Mouse (Mus musculus) gastrocnemius, adult 2 months (tissue): ENCODE results near the gene Dynlt3. TPM values are rescaled to one million over a fixed set of nuclear protein-coding genes. Genes with fewer than 3 reads are reported as not detected.
"Not testable (repeated sequence)": the region's sequence is repeated elsewhere in the genome, so short reads cannot be mapped to it uniquely, and the experiment has no call there.

Source experiments
- DNase-seq: peaks from one replicate; pipeline ENCODE4 v3.0.0; 2022
- H3K27ac ChIP-seq: fragments of 200-600 bp; 2 replicates; pipeline ENCODE4 v1.8.1; 2022; ENCODE audit warnings: mild to moderate bottlenecking
- H3K4me3 ChIP-seq: fragments of 200-600 bp; 2 replicates; pipeline ENCODE4 v1.8.1; 2022; ENCODE audit warnings: mild to moderate bottlenecking, moderate library complexity
- CTCF ChIP-seq: fragments of 200-600 bp; IDR thresholded peaks from 2 replicates; pipeline ENCODE4 v1.8.1; 2022; ENCODE audit warnings: antibody characterized with exemption, mild to moderate bottlenecking, moderate library complexity
- intact Hi-C: fragments of 180-260 bp; cut with DNase I; formaldehyde crosslinking; loops from one replicate; pipeline ENCODE4 v1.15.1; 2025
- long read RNA-seq, 2 experiments: library from polyadenylated mRNA; stranded (forward); transcript quantifications; one replicate each; pipeline ENCODE4 v2.0.0; 2021
- total RNA-seq, 2 experiments: library from RNA; stranded (reverse); gene quantifications; 2 replicates each; pipeline ENCODE4 v1.2.3; 2021

Dynlt3 gene
- total RNA-seq: 10 to 100 TPM; 50.1 to 79.2 TPM
- long read RNA-seq, experiment 1, transcript Dynlt3-201 (5 exons, 2,176 nt): major isoform, 51 of 70 reads
- long read RNA-seq, experiment 1, partial matches to known transcripts: 1 of 70 reads
- long read RNA-seq, experiment 1, other reads (novel, unspliced or antisense): 17 of 70 reads
- long read RNA-seq, experiment 2, transcript Dynlt3-201 (5 exons, 2,176 nt): major isoform, 40 of 46 reads
- long read RNA-seq, experiment 2, partial matches to known transcripts: 0 of 46 reads
- long read RNA-seq, experiment 2, other reads (novel, unspliced or antisense): 6 of 46 reads

- H3K27ac ChIP-seq: peak within 1 kb of the TSS; percentile 90
- TF ChIP-seq CTCF: no peak
- H3K4me3 ChIP-seq: peak within 1 kb of the TSS; percentile 83
- DNase-seq: peak; percentile 87
- intact Hi-C loops: no loop called here
These were observed at the start of gene Dynlt3 for GRCm38 (mm10) chrX:9662391-9663111. Dynlt3 (minus strand) TSS chrX:9663003.

- no peak for DNase-seq
- no peak overlapping the region for H3K27ac ChIP-seq
- intact Hi-C loops: no loop called here
- H3K4me3 ChIP-seq: no peak overlapping the region
- TF ChIP-seq CTCF: no peak
These were observed 37.0 kb upstream of the Dynlt3 start for GRCm38 (mm10) chrX:9699815-9700214.

GRCm38 (mm10) chrX:9695997-9696396, 33.2 kb upstream of the Dynlt3 start:
- no peak overlapping the region for H3K4me3 ChIP-seq
- TF ChIP-seq CTCF: no peak
- DNase-seq: no peak
- intact Hi-C loops: no loop called here
- no peak overlapping the region for H3K27ac ChIP-seq

- intact Hi-C loops: no loop called here
- no peak overlapping the region for H3K4me3 ChIP-seq
- DNase-seq: no peak
These were observed 9.2 kb upstream of the Dynlt3 start for GRCm38 (mm10) chrX:9672040-9672439.

GRCm38 (mm10) chrX:9671418-9671817, 8.6 kb upstream of the Dynlt3 start:
- DNase-seq: no peak
- no peak for TF ChIP-seq CTCF
- H3K4me3 ChIP-seq: no peak overlapping the region
- H3K27ac ChIP-seq: no peak overlapping the region
- intact Hi-C loops: no loop called here

More at GRCm38 (mm10) chrX:9672040-9672439, 9.2 kb upstream of the Dynlt3 start:
- no peak for TF ChIP-seq CTCF
- no peak overlapping the region for H3K27ac ChIP-seq

GRCm38 (mm10) chrX:9652806-9653205, 10.0 kb downstream of the Dynlt3 start:
- H3K4me3 ChIP-seq: no peak overlapping the region
- no peak for DNase-seq
- no peak for TF ChIP-seq CTCF
- intact Hi-C loops: no loop called here
- no peak overlapping the region for H3K27ac ChIP-seq

GRCm38 (mm10) chrX:9640594-9640993, 22.2 kb downstream of the Dynlt3 start:
- H3K27ac ChIP-seq, H3K4me3 ChIP-seq, intact Hi-C loops, DNase-seq: not testable (repeated sequence)

- H3K4me3 ChIP-seq, DNase-seq, H3K27ac ChIP-seq, intact Hi-C loops: not testable (repeated sequence)
These were observed 22.7 kb downstream of the Dynlt3 start for GRCm38 (mm10) chrX:9640126-9640525.

Other genes starting within 250 kb of the Dynlt3 start
- gene Cybb, start 175.2 kb downstream of the Dynlt3 start, total RNA-seq: 1 to 10 TPM in 1 of 2 experiments, under 1 TPM in 1; 0.77 to 2.8 TPM
- gene H2al1o, start 90.6 kb downstream of the Dynlt3 start, total RNA-seq: not detected
- not detected for gene Hypm, start 183.9 kb upstream of the Dynlt3 start, total RNA-seq
- gene H2al3, start 186.7 kb upstream of the Dynlt3 start, total RNA-seq: not detected
- gene Sytl5, start 222.6 kb upstream of the Dynlt3 start, total RNA-seq: under 1 TPM; 0.10 to 0.20 TPM